Mouse (Mus musculus): ENCODE measurements around the gene Sfxn5. TPM values are rescaled to one million over a fixed set of nuclear protein-coding genes. Genes with fewer than 3 reads are reported as not detected.

Sfxn5 gene
- total and polyA plus RNA-seq, 2 experiments from 2014 or later: 2.7 to 4.8 TPM

GRCm38 (mm10) chr6:85349246-85349645 is 16.0 kb upstream of the Sfxn5 start:
- no peak for DNase-seq (ENCODE audit: low spot score)
- ATAC-seq (ENCODE audit: insufficient read depth, low read depth): peak; percentile 34; the same call in 1 of the 2 replicates
- no peak overlapping the region for H3K4me2 ChIP-seq (ENCODE audit: low read depth, low read length)
- peaks cover 27% of the 10 kb centered on the region for H3K36me3 ChIP-seq (replicated peaks; ENCODE audit: control insufficient read depth, insufficient read depth, low read length)
- WGBS: 31% methylated on average over 7 of the region's 7 CpGs
- no peak overlapping the region for H3K4me3 ChIP-seq (ENCODE audit: low read depth, low read length)
- no peaks in the 10 kb centered on the region for H3K9me3 ChIP-seq (replicated peaks; ENCODE audit: control insufficient read depth, low read length)
- H3K9ac ChIP-seq (replicated peaks; ENCODE audit: low read depth, low read length): no peak overlapping the region; the same call in 1 of the 2 replicates
- TF ChIP-seq CTCF (IDR thresholded peaks at IDR 0.05; ENCODE audit: low read depth) (no peak), EP300 (IDR thresholded peaks at IDR 0.05; ENCODE audit: low read depth) (no peak)
- no peaks in the 10 kb centered on the region for H3K27me3 ChIP-seq (ENCODE audit: control insufficient read depth, insufficient read depth, low read length)
- 0 out of 2 replicates have a peak overlapping the region, but pooled peaks have one; percentile 18 for H3K27ac ChIP-seq (ENCODE audit: low read depth)
- H3K4me1 ChIP-seq (ENCODE audit: control insufficient read depth, insufficient read depth): peaks cover 13% of the 10 kb centered on the region

- Histone ChIP-seq H3K27me3 (ENCODE audit: control insufficient read depth, insufficient read depth, low read length) (no peaks in the 10 kb centered on the region), H3K36me3 (replicated peaks; ENCODE audit: control insufficient read depth, insufficient read depth, low read length) (peaks cover 29% of the 10 kb centered on the region), H3K4me2 (ENCODE audit: low read depth, low read length) (no peak overlapping the region), H3K4me3 (ENCODE audit: low read depth, low read length) (no peak overlapping the region), H3K9me3 (replicated peaks; ENCODE audit: control insufficient read depth, low read length) (no peaks in the 10 kb centered on the region), H3K9ac (replicated peaks; ENCODE audit: low read depth, low read length) (no peak overlapping the region), H3K4me1 (ENCODE audit: control insufficient read depth, insufficient read depth) (peaks cover 13% of the 10 kb centered on the region), H3K27ac (ENCODE audit: low read depth) (no peak overlapping the region)
- TF ChIP-seq EP300 (IDR thresholded peaks at IDR 0.05; ENCODE audit: low read depth) (no peak), CTCF (IDR thresholded peaks at IDR 0.05; ENCODE audit: low read depth) (no peak)
- 84% methylated on average over 11 of the region's 11 CpGs for WGBS
- ATAC-seq (ENCODE audit: insufficient read depth, low read depth): no peak
- DNase-seq (ENCODE audit: low spot score): no peak
These were observed 14.9 kb upstream of the Sfxn5 start for GRCm38 (mm10) chr6:85348133-85348532.

GRCm38 (mm10) chr6:85346028-85346634 is 12.9 kb upstream of the Sfxn5 start:
- ATAC-seq (ENCODE audit: insufficient read depth, low read depth) (peak; percentile 75), DNase-seq (ENCODE audit: low spot score) (peak; percentile 88)
- H3K27ac ChIP-seq (ENCODE audit: low read depth): no peak overlapping the region
- TF ChIP-seq CTCF (IDR thresholded peaks at IDR 0.05; ENCODE audit: low read depth): peak; percentile 96
- TF ChIP-seq EP300 (IDR thresholded peaks at IDR 0.05; ENCODE audit: low read depth): no peak
- H3K27me3 ChIP-seq (ENCODE audit: control insufficient read depth, insufficient read depth, low read length): no peaks in the 10 kb centered on the region
- 39% methylated on average over 6 of the region's 6 CpGs for WGBS
- H3K9me3 ChIP-seq (replicated peaks; ENCODE audit: control insufficient read depth, low read length): no peaks in the 10 kb centered on the region
- H3K4me3 ChIP-seq (ENCODE audit: low read depth, low read length): no peak overlapping the region
- peaks cover 41% of the 10 kb centered on the region for H3K36me3 ChIP-seq (replicated peaks; ENCODE audit: control insufficient read depth, insufficient read depth, low read length)
- H3K4me2 ChIP-seq (ENCODE audit: low read depth, low read length): no peak overlapping the region
- no peak overlapping the region for H3K9ac ChIP-seq (replicated peaks; ENCODE audit: low read depth, low read length)
- H3K4me1 ChIP-seq (ENCODE audit: control insufficient read depth, insufficient read depth): peaks cover 13% of the 10 kb centered on the region

- DNase-seq (ENCODE audit: low spot score) (no peak), ATAC-seq (ENCODE audit: insufficient read depth, low read depth) (no peak)
- Histone ChIP-seq H3K4me3 (ENCODE audit: low read depth, low read length) (no peak overlapping the region), H3K36me3 (replicated peaks; ENCODE audit: control insufficient read depth, insufficient read depth, low read length) (peaks cover 51% of the 10 kb centered on the region), H3K4me1 (ENCODE audit: control insufficient read depth, insufficient read depth) (peaks cover 10% of the 10 kb centered on the region), H3K27me3 (ENCODE audit: control insufficient read depth, insufficient read depth, low read length) (no peaks in the 10 kb centered on the region), H3K4me2 (ENCODE audit: low read depth, low read length) (no peak overlapping the region), H3K9me3 (replicated peaks; ENCODE audit: control insufficient read depth, low read length) (no peaks in the 10 kb centered on the region), H3K27ac (ENCODE audit: low read depth) (no peak overlapping the region), H3K9ac (replicated peaks; ENCODE audit: low read depth, low read length) (no peak overlapping the region)
- TF ChIP-seq CTCF (IDR thresholded peaks at IDR 0.05; ENCODE audit: low read depth) (no peak), EP300 (IDR thresholded peaks at IDR 0.05; ENCODE audit: low read depth) (no peak)
These were observed 11.7 kb upstream of the Sfxn5 start for GRCm38 (mm10) chr6:85344929-85345328.

GRCm38 (mm10) chr6:85343027-85343426 is 9.8 kb upstream of the Sfxn5 start:
- 87% methylated on average over 8 of the region's 8 CpGs for WGBS
- no peak overlapping the region for H3K9ac ChIP-seq (replicated peaks; ENCODE audit: low read depth, low read length)
- no peaks in the 10 kb centered on the region for H3K9me3 ChIP-seq (replicated peaks; ENCODE audit: control insufficient read depth, low read length)
- no peaks in the 10 kb centered on the region for H3K27me3 ChIP-seq (ENCODE audit: control insufficient read depth, insufficient read depth, low read length)
- TF ChIP-seq EP300 (IDR thresholded peaks at IDR 0.05; ENCODE audit: low read depth) (no peak), CTCF (IDR thresholded peaks at IDR 0.05; ENCODE audit: low read depth) (no peak)
- H3K4me1 ChIP-seq (ENCODE audit: control insufficient read depth, insufficient read depth): no peaks in the 10 kb centered on the region
- no peak overlapping the region for H3K27ac ChIP-seq (ENCODE audit: low read depth)
- no peak overlapping the region for H3K4me2 ChIP-seq (ENCODE audit: low read depth, low read length)
- H3K36me3 ChIP-seq (replicated peaks; ENCODE audit: control insufficient read depth, insufficient read depth, low read length): peaks cover 53% of the 10 kb centered on the region
- ATAC-seq (ENCODE audit: insufficient read depth, low read depth): no peak
- DNase-seq (ENCODE audit: low spot score): no peak
- no peak overlapping the region for H3K4me3 ChIP-seq (ENCODE audit: low read depth, low read length)

All from heart, postnatal 0 days (tissue).